Mouse (Mus musculus): ENCODE results near the gene D630003M21Rik. TPM values are rescaled to one million over a fixed set of nuclear protein-coding genes. Genes with fewer than 3 reads are reported as not detected.
A peak's percentile ranks its signal among the peaks of the same experiment; 100 is the strongest.

The D630003M21Rik gene
- total RNA-seq, 2 experiments from 2014 or later: 3.5 to 4.5 TPM

- DNase-seq (ENCODE audit: low spot score in 2 of 2): no peak
These were observed 9.1 kb upstream of the D630003M21Rik start for GRCm38 (mm10) chr2:158238101-158238500.

GRCm38 (mm10) chr2:158236698-158237097 is 7.7 kb upstream of the D630003M21Rik start:
- no peak for DNase-seq (ENCODE audit: low spot score in 2 of 2)

DNA sequence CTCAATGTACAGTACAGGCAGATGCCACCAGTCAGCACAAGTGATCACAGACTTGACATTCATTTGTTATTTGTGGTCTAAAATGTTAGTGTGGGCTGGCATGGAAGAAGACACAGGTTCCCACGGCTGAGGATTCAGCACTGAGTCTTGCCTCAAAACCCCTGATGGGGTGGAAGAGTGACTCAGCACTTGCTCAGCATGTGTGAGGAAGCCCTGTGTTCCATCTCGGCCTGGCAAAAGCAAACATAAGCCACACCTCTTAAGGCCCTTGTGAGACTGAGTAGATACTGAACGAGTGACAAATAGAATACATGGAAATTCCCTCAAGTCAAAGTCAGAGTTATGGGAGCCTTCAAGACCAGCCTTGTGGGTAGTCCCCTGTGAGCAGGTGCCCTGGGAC is 4.1 kb upstream of the D630003M21Rik start:
- no peak for DNase-seq (ENCODE audit: low spot score in 2 of 2)

- no peak for DNase-seq (ENCODE audit: low spot score in 2 of 2)
These were observed 3.4 kb upstream of the D630003M21Rik start for GRCm38 (mm10) chr2:158232414-158232813.

DNA sequence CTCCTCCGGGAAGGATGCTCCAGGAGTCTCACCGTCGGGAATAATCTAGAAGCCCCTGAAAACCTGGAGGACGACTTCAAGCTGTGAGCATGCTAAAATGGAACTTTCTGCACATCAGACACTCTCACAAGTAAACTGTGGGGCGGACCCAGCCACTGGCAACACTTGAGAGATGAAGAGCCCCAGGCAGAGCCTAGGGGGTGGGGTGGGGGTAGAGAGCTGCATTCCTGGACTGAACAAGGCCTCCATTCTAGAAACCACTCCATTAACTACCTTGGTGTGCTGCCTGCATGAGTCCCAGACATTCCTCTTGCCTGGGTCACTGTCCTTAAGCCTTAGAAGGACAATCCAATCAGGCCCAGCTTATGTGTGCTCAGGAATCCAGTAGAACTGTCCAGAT is 2.0 kb upstream of the D630003M21Rik start:
- no peak for DNase-seq (ENCODE audit: low spot score in 2 of 2)

DNA sequence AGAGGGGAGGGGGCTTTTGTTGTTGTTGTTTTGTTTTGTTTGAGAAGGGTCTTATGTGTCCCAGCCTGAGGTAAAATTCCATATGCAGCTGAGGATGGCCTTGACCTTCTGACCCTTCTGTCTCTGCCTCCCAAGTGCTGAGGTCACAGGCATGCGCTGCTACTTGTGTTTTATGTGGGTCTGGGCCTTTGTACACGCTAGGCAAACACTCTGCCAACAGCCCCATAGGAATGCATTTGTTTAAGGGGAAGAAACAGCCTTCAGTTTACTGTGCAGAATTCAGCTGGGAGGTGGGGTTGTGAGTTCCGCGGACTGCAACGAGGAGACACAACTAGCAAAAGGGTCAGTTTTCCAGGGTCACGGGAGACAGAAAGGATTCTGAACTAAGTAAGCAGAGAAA is 1.6 kb upstream of the D630003M21Rik start:
- no peak for DNase-seq (ENCODE audit: low spot score in 2 of 2)

DNA sequence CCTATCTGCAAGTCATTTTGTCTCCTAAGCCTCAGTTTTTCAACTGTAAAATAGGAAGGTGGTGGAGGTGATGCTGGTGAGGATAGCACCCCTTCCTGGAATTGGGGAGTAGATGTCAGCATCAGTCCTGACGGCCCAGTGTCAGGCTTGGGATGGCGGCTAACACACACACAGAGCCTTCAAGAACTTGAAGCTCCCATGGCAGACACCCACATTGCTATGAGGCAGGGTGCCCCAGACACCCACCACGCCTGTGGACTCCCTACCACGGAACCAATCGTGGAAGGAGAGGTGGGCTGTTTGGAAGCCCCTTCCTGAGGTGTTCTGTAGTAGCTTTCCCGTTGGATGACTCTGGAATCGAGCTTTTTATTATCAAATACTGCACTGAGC is 476 bp upstream of the D630003M21Rik start:
- DNase-seq (ENCODE audit: low spot score in 2 of 2): no peak

- DNase-seq (ENCODE audit: low spot score in 2 of 2): no peak
These were observed 3.7 kb downstream of the D630003M21Rik start for GRCm38 (mm10) chr2:158225301-158225700.

DNA sequence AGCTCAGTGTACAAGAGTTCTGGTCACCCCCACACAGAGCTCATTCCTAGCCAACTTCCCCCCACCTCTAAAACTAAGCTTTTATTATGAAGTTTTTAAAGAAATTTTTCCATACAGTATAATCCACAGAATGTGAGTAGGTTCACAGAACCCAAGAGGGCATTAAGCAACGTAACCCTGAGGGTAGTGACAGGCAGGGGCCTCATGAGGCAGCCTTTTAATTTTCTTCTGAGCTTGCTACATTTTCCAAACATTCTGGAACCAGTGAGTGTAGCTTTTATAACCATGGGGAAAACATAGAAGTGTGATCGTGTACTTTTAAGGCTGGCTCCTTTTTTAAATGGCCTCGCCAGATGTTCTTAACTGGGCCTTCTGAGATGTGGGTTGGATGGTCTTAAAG is 5.5 kb downstream of the D630003M21Rik start:
- no peak for DNase-seq (ENCODE audit: low spot score in 2 of 2)

DNA sequence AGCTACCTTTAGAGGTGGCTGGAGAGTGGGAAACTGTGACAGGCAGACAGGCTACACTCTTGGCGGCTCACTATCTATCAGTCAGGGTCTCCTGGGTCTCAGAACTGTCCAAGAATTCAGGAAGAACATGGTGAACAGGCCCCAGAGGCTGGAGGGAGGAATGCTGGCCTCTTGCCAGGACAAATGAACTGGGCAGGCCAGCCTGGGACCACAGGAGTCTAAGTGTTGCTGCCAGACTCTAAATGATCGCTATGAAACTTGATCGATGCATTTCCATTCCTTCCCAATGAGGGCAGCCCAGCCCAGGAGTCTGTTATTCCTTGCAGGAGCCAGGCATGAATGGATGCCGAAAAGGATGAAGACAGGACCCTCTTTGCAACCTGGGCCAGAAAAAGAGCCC is 6.4 kb downstream of the D630003M21Rik start:
- no peak for DNase-seq (ENCODE audit: low spot score in 2 of 2)

- DNase-seq (ENCODE audit: low spot score in 2 of 2): no peak
These were observed 7.5 kb downstream of the D630003M21Rik start for GRCm38 (mm10) chr2:158221446-158222084.

- DNase-seq (ENCODE audit: low spot score in 2 of 2): no peak
These were observed 9.5 kb downstream of the D630003M21Rik start for GRCm38 (mm10) chr2:158219562-158219961.

- no peak for DNase-seq (ENCODE audit: low spot score in 2 of 2)
These were observed 12.5 kb downstream of the D630003M21Rik start for GRCm38 (mm10) chr2:158216510-158216909.

GRCm38 (mm10) chr2:158215283-158216117 is 13.5 kb downstream of the D630003M21Rik start:
- no peak for DNase-seq (ENCODE audit: low spot score in 2 of 2)

- no peak for DNase-seq (ENCODE audit: low spot score in 2 of 2)
These were observed 17.1 kb downstream of the D630003M21Rik start for GRCm38 (mm10) chr2:158211764-158212471.

DNA sequence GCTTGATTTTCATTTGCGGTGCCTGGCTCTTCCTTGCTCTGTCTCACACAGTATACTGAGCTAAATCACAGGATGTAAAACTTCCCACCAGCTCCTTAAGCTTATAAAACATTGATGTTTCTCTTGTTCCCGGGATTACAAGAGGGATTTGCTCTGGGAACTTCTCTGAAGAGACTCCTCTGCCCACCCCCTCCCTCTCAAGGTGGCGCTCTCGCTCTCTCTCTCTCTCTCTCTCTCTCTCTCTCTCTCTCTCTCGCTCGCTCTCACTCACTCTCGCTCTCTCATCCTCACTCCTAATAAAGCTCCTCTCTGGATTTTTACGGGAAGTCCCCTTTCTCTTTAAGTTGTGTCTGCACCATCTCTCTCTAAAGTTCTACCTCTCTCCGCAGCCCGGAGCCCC is 18.1 kb downstream of the D630003M21Rik start:
- DNase-seq (ENCODE audit: low spot score in 2 of 2): no peak

DNA sequence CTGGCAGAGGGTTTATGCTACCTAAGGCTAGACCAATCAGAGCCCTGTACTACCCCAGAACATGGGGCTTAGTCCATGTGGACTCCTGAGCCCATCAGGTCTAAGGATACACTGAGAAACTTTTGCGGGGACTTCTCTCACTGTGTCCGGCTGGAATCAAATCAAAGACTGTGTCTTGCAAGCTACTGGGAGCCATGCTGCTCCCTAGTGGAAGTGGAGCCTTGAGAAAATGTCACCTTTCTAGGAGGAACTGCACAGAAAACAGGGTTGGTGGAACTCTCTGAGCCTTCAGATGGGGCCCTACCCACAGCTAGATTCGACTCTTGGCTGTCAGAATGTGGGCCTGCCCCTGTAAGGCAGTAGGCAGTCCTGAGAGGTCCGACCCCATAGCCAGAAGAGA is 18.5 kb downstream of the D630003M21Rik start:
- peak in 1 of 2 experiments; percentile 47 for DNase-seq (ENCODE audit: low spot score in 2 of 2)

GRCm38 (mm10) chr2:158209776-158210175 is 19.2 kb downstream of the D630003M21Rik start:
- no peak for DNase-seq (ENCODE audit: low spot score in 2 of 2)

GRCm38 (mm10) chr2:158207848-158208247 is 21.2 kb downstream of the D630003M21Rik start:
- peak; percentile 62 to 85 for DNase-seq (ENCODE audit: low spot score in 2 of 2)

DNA sequence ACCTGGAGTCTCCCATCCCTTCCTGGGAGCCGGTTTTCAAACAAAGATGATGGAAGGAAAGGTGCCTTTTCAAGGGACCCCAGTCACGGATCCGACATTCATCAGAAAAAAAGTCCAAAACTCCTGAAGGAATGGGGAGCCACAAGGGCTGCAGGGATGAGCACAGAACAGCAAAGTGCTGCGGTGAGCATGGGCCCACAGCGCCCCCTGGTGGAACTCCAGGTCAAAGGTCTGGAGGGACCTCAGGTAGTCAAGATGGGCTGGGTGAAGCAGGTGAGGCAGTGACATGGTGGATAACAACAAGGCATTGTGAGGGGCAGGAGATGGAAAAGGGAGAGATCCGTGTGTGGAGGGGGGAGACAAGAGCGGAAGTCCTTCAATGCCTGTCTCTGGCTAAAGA is 24.9 kb downstream of the D630003M21Rik start:
- peak; percentile 54 to 73 for DNase-seq (ENCODE audit: low spot score in 2 of 2)

DNA sequence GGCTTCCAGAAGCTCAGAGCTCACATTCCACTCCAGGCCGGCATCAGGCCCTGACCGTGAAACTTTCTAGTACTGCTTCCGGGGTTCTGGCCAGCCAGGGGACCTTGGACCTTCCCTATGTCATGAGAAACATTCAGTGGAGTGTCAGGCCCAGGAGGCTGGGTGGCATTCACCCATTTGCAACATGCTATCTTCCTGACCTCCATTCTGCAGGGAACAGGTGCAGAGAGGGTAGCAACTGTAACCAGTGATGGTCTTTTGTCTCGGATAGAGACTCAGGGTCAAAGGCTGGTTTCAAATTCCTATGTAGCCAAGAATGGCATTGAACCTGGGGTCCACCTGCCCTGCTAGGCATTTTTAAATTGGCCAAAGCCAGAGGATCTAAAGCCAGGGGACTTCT is 25.3 kb downstream of the D630003M21Rik start:
- no peak for DNase-seq (ENCODE audit: low spot score in 2 of 2)

DNA sequence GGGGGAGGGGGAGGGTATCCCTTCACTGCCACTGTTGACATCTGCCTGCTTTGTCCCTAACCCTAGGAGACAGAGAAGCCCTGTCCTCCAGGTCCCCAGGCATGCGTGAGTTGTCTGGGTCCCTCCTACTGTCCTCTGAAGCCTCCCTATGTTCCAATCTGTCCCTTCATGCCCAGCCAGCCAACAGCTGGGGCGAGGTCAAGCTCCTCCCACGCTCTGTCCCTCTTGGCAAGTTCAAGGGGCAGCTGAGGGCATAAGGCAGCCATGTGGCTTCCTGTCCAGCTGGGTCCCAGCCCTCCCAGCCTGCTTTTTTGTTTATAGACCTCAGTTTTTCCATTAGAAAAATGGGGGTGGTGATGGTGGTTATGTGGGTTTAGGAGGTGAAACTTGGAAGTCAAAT is 29.7 kb downstream of the D630003M21Rik start:
- DNase-seq (ENCODE audit: low spot score in 2 of 2): no peak
